Comparison of ENCODE assay signal across 31 mouse cellular contexts in the genomic region with DNA sequence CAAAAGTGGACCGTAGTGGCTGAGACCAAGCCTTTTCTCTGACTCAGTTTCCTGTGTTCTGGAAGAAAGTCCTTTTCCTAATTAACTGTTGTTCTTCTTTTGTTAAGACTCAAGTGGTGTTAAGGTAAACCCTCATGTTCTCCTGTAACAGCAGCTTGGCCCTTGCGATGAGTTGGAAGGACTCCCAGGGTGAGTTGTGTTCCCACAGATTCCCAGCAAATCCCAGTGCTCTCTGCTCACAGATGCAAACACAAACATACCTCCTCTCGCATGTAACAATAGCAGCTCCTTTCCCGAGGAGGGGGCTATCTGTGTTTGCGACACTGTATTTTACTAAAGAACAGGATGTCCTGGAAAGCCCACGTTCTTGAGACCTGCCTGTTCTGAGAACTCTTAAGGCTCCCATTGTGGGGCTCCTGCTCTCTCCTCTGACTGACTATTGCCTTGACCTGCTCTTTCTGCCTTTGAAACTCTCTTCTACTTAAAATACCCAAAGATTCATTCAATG.
DNase-seq lines count a peak whose midpoint lies in the region; ATAC-seq and TF ChIP-seq lines count a peak whose summit lies in the region.
"Had no signal": no experiment of that assay in that cellular context is flagged by ENCODE, and none has a peak within 500 bp of the region (broad histone marks: within the 10 kb centered on the region; RNA-seq: fewer than 3 reads in every experiment).

No protein-coding gene starts in this region.

- H3K9me3 ChIP-seq in embryonic facial prominence, embryonic 14.5 days (ENCODE audit: control insufficient read depth, low read length), result no peaks in the 10 kb centered on the region
- H3K9me3 ChIP-seq in embryonic facial prominence, embryonic 10.5 days, result peaks cover 3% of the 10 kb centered on the region; the same call in 1 of the 2 replicates
- no peaks in the 10 kb centered on the region for H3K9me3 ChIP-seq in liver, embryonic 11.5 days (ENCODE audit: control insufficient read depth, low read length)
- H3K9me3 ChIP-seq in stomach, postnatal 0 days (ENCODE audit: control insufficient read depth, low read length), result no peaks in the 10 kb centered on the region
- H3K9me3 ChIP-seq: heart, embryonic 13.5 days; midbrain, embryonic 12.5 days; neural tube, embryonic 12.5 days; stomach, embryonic 15.5 days had no signal

- no peak overlapping the region for H3K9ac ChIP-seq in embryonic facial prominence, embryonic 14.5 days (ENCODE audit: low read depth, low read length)
- no peak overlapping the region for H3K9ac ChIP-seq in liver, adult 2 months (ENCODE audit: low read depth, low read length)
- H3K9ac ChIP-seq in liver, embryonic 11.5 days (ENCODE audit: low read depth, low read length), result no peak overlapping the region
- H3K9ac ChIP-seq in stomach, postnatal 0 days (ENCODE audit: low read length), result no peak overlapping the region
- H3K9ac ChIP-seq: forebrain, postnatal 0 days; heart, embryonic 13.5 days; liver, embryonic 14.5 days; lung, embryonic 14.5 days; midbrain, embryonic 12.5 days; neural tube, embryonic 12.5 days; stomach, embryonic 15.5 days had no signal

- no peak for TF ChIP-seq CTCF in liver, adult 2 months (IDR thresholded peaks at IDR 0.05; ENCODE audit: low read depth, low read length)
- TF ChIP-seq CTCF in stomach, postnatal 0 days (IDR thresholded peaks at IDR 0.05; ENCODE audit: low read depth), result no peak

- no peak overlapping the region for H3K27ac ChIP-seq in embryonic facial prominence, embryonic 14.5 days (replicated peaks; ENCODE audit: low read depth, low read length)
- H3K27ac ChIP-seq in embryonic facial prominence, embryonic 10.5 days (replicated peaks), result no peak overlapping the region
- H3K27ac ChIP-seq in liver, adult 2 months (replicated peaks; ENCODE audit: insufficient read depth, low read depth, low read length), result no peak overlapping the region
- H3K27ac ChIP-seq in liver, embryonic 11.5 days (ENCODE audit: low read depth, low read length), result no peak overlapping the region
- H3K27ac ChIP-seq in brown adipose tissue, adult 24 weeks (replicated peaks; ENCODE audit: low read depth, low read length), result peak overlapping the region; percentile 56
- H3K27ac ChIP-seq in stomach, postnatal 0 days (replicated peaks), result peak overlapping the region; percentile 31; the same call in 1 of the 2 replicates
- H3K27ac ChIP-seq: heart, adult 2 months; heart, embryonic 13.5 days; liver, embryonic 14.5 days; midbrain, embryonic 12.5 days; neural tube, embryonic 12.5 days; stomach, embryonic 15.5 days had no signal

- no peak for ATAC-seq in embryonic facial prominence, embryonic 14.5 days (ENCODE audit: low read depth)
- ATAC-seq in liver, embryonic 11.5 days (replicated peaks; ENCODE audit: low FRiP score), result no peak
- ATAC-seq in stomach, postnatal 0 days (ENCODE audit: low FRiP score, low TSS enrichment), result no peak
- ATAC-seq: forebrain, postnatal 0 days; hindbrain, embryonic 16.5 days; intestine, embryonic 16.5 days had no signal

- no peaks in the 10 kb centered on the region for H3K4me1 ChIP-seq in embryonic facial prominence, embryonic 14.5 days (ENCODE audit: control insufficient read depth, insufficient read depth, low read length)
- no peaks in the 10 kb centered on the region for H3K4me1 ChIP-seq in embryonic facial prominence, embryonic 10.5 days
- peaks cover 9% of the 10 kb centered on the region for H3K4me1 ChIP-seq in liver, adult 2 months (ENCODE audit: control insufficient read depth, insufficient read depth, low read length)
- H3K4me1 ChIP-seq in liver, embryonic 11.5 days (replicated peaks; ENCODE audit: control insufficient read depth, insufficient read depth, low read length), result peaks cover 14% of the 10 kb centered on the region
- H3K4me1 ChIP-seq in brown adipose tissue, adult 24 weeks (ENCODE audit: control insufficient read depth, insufficient read depth, insufficient read length, low read length), result peaks cover 31% of the 10 kb centered on the region
- no peaks in the 10 kb centered on the region for H3K4me1 ChIP-seq in stomach, postnatal 0 days (replicated peaks; ENCODE audit: control insufficient read depth, insufficient read depth)
- H3K4me1 ChIP-seq: heart, embryonic 13.5 days; midbrain, embryonic 12.5 days; neural tube, embryonic 12.5 days had no signal

- no peaks in the 10 kb centered on the region for H3K36me3 ChIP-seq in embryonic facial prominence, embryonic 14.5 days (ENCODE audit: control insufficient read depth, insufficient read depth, low read length)
- no peaks in the 10 kb centered on the region for H3K36me3 ChIP-seq in embryonic facial prominence, embryonic 10.5 days (replicated peaks)
- H3K36me3 ChIP-seq in liver, adult 2 months (ENCODE audit: control insufficient read depth, insufficient read depth, low read length), result no peaks in the 10 kb centered on the region
- no peaks in the 10 kb centered on the region for H3K36me3 ChIP-seq in liver, embryonic 11.5 days (ENCODE audit: control insufficient read depth, insufficient read depth, low read length)
- no peaks in the 10 kb centered on the region for H3K36me3 ChIP-seq in stomach, postnatal 0 days (ENCODE audit: control insufficient read depth, insufficient read depth, low read length)
- H3K36me3 ChIP-seq: heart, embryonic 13.5 days; midbrain, embryonic 12.5 days; neural tube, embryonic 12.5 days; stomach, embryonic 15.5 days had no signal

- TF ChIP-seq POLR2A in liver, adult 2 months (IDR thresholded peaks at IDR 0.05; ENCODE audit: extremely low read depth, insufficient read depth, low read length), result no peak

- no peak overlapping the region for H3K4me2 ChIP-seq in embryonic facial prominence, embryonic 14.5 days (ENCODE audit: low read depth, low read length)
- H3K4me2 ChIP-seq in liver, embryonic 11.5 days, result no peak overlapping the region
- H3K4me2 ChIP-seq in stomach, postnatal 0 days (replicated peaks; ENCODE audit: low read depth), result no peak overlapping the region
- H3K4me2 ChIP-seq: heart, embryonic 13.5 days; lung, embryonic 14.5 days; midbrain, embryonic 12.5 days; neural tube, embryonic 12.5 days; stomach, embryonic 15.5 days had no signal

- no peaks in the 10 kb centered on the region for H3K79me2 ChIP-seq in liver, adult 2 months (ENCODE audit: control insufficient read depth, insufficient read depth, low read length)

- DNase-seq in embryonic facial prominence, embryonic 14.5 days (ENCODE audit: low spot score), result peak; percentile 41
- no peak for DNase-seq in embryonic facial prominence, embryonic 10.5 days (ENCODE audit: low spot score)
- DNase-seq in liver, adult 2 months (ENCODE audit: extremely low read depth, low read depth, low spot score), result peak; percentile 47
- DNase-seq in liver, embryonic 11.5 days (ENCODE audit: low spot score), result no peak
- no peak for DNase-seq in stomach, postnatal 0 days (ENCODE audit: low spot score)
- no peak for DNase-seq in frontal cortex, adult 2 months (ENCODE audit: extremely low spot score in 1 of 2, low spot score in 1 of 2)
- DNase-seq: adrenal gland, postnatal 36 days; cerebellum, adult 8-10 months; cerebellum, postnatal 25 days; forebrain, postnatal 0 days; gastrocnemius, postnatal 36 days; heart, adult 2 months; kidney, adult 9 months; kidney, postnatal 10 days; layer of hippocampus, postnatal 36 days; left cerebral cortex, postnatal 4 days; lung, embryonic 14.5 days; lung, postnatal 36 days; right cerebral cortex, postnatal 14 days; thymus, postnatal 14 days had no signal

- WGBS in embryonic facial prominence, embryonic 14.5 days, result 69% methylated on average over 6 of the region's 6 CpGs
- 74% methylated on average over 6 of the region's 6 CpGs for WGBS in embryonic facial prominence, embryonic 10.5 days
- WGBS in liver, adult 2 months, result 74% methylated on average over 6 of the region's 6 CpGs
- WGBS in liver, embryonic 11.5 days, result 64% methylated on average over 6 of the region's 6 CpGs
- 54% methylated on average over 6 of the region's 6 CpGs for whole genome bisulfite sequencing in stomach, postnatal 0 days

- no peak for TF ChIP-seq EP300 in stomach, postnatal 0 days (optimal IDR thresholded peaks at IDR 0.05)

- no peak overlapping the region for H3K4me3 ChIP-seq in embryonic facial prominence, embryonic 14.5 days (ENCODE audit: low read depth, low read length)
- no peak overlapping the region for H3K4me3 ChIP-seq in embryonic facial prominence, embryonic 10.5 days
- no peak overlapping the region for H3K4me3 ChIP-seq in liver, adult 2 months (ENCODE audit: insufficient read depth, low read depth, low read length)
- no peak overlapping the region for H3K4me3 ChIP-seq in liver, embryonic 11.5 days (ENCODE audit: low read depth, low read length)
- no peak overlapping the region for H3K4me3 ChIP-seq in brown adipose tissue, adult 24 weeks (ENCODE audit: insufficient read depth, low read depth, low read length)
- H3K4me3 ChIP-seq in stomach, postnatal 0 days (ENCODE audit: low read depth, low read length), result no peak overlapping the region
- H3K4me3 ChIP-seq: heart, adult 2 months; heart, embryonic 13.5 days; megakaryocyte, embryonic 14.5 days; midbrain, embryonic 12.5 days; myocyte; neural tube, embryonic 12.5 days; stomach, embryonic 15.5 days had no signal

- H3K27me3 ChIP-seq in embryonic facial prominence, embryonic 14.5 days (replicated peaks; ENCODE audit: control insufficient read depth, insufficient read depth, low read length), result no peaks in the 10 kb centered on the region
- H3K27me3 ChIP-seq in embryonic facial prominence, embryonic 10.5 days (replicated peaks; ENCODE audit: low read depth, poor library complexity, severe bottlenecking), result no peaks in the 10 kb centered on the region
- no peaks in the 10 kb centered on the region for H3K27me3 ChIP-seq in liver, adult 2 months (ENCODE audit: control insufficient read depth, insufficient read depth, low read length)
- no peaks in the 10 kb centered on the region for H3K27me3 ChIP-seq in liver, embryonic 11.5 days (replicated peaks; ENCODE audit: control insufficient read depth, insufficient read depth, low read length)
- no peaks in the 10 kb centered on the region for H3K27me3 ChIP-seq in stomach, postnatal 0 days (ENCODE audit: control insufficient read depth, insufficient read depth, low read length)
- H3K27me3 ChIP-seq: CH12.LX; megakaryocyte, embryonic 14.5 days; midbrain, embryonic 12.5 days; neural tube, embryonic 12.5 days; stomach, embryonic 15.5 days had no signal

Comparison
In these comparisons a context has a peak if more than half of its experiments do, and no peak if none do; other contexts are left out.
1. DNase-seq: peak in embryonic facial prominence, embryonic 14.5 days (single experiment) and liver, adult 2 months (single experiment); none in embryonic facial prominence, embryonic 10.5 days (single experiment), liver, embryonic 11.5 days (single experiment), stomach, postnatal 0 days (single experiment) and frontal cortex, adult 2 months (0 of 2).
2. H3K27ac ChIP-seq: peak in brown adipose tissue, adult 24 weeks (single experiment) and stomach, postnatal 0 days (single experiment); none in embryonic facial prominence, embryonic 14.5 days (single experiment), embryonic facial prominence, embryonic 10.5 days (single experiment), liver, adult 2 months (single experiment) and liver, embryonic 11.5 days (single experiment).